Mouse (Mus musculus): ENCODE results near the gene Fto.

DNA sequence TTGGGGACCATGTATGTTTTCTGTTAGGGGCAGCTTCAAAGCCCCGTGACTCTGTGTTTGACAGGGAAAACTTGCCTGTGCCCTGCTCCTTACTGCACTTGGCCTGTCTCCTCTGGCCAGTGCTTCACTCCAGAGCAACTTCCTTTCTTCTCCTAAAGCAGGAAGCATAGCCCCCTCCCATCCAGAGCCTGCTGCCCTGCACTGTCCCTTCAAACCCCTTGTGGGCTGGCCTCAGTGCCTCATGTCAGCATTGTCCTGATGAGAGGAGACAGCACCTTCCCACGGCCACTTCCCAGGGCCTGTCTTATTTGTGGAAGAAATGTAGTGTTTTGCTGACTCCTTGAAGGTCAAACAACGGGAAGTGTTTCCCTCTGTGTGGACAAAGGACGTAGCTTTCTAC, 195.0 kb downstream of the Fto start:
- TF ChIP-seq POLR2A (IDR thresholded peaks at IDR 0.05; ENCODE audit: borderline replicate concordance, extremely low read depth, insufficient read depth, insufficient read length, poor library complexity, severe bottlenecking): no peak
- TF ChIP-seq CTCF (IDR thresholded peaks at IDR 0.05; ENCODE audit: borderline replicate concordance, extremely low read depth, insufficient read depth, insufficient read length): no peak

Data from brain, embryonic 14.5 days (tissue).